Mouse (Mus musculus) forebrain, embryonic 11.5 days (tissue): ENCODE measurements at regions not wholly inside any gene's neighbourhood (a gene's known extent, or its start where the extent isn't known, plus 50 kb on each side); places are given as distances from the start of the nearest gene placed in this dataset.
A peak's percentile ranks its signal among the peaks of the same experiment; 100 is the strongest.

Source experiments
- ATAC-seq: fragments of 200-750 bp; cut with Nextera tagmentation; replicated peaks from 2 replicates; pipeline ENCODE4 v1.8.0; 2017; ENCODE audit warnings: moderate TSS enrichment; ENCODE audit not compliant: low FRiP score
- DNase-seq: peaks from one replicate; pipeline ENCODE4 v3.0.0-alpha.2; 2017; ENCODE audit warnings: low spot score
- H3K27ac ChIP-seq: fragments of 300-500 bp; sonication (generic); 2 replicates; pipeline ENCODE4 v1.5.1; 2014; ENCODE audit warnings: low read depth, low read length
- H3K27me3 ChIP-seq: fragments of 300-500 bp; sonication (generic); 2 replicates; pipeline ENCODE4 v1.6.1; 2014; ENCODE audit warnings: mild to moderate bottlenecking, low read length, mixed read lengths; ENCODE audit not compliant: control insufficient read depth, insufficient read depth
- H3K36me3 ChIP-seq: fragments of 300-500 bp; sonication (generic); 2 replicates; pipeline ENCODE4 v1.6.1; 2014; ENCODE audit warnings: mild to moderate bottlenecking, low read length, moderate library complexity, mixed read lengths; ENCODE audit not compliant: control insufficient read depth, insufficient read depth
- H3K4me1 ChIP-seq: fragments of 300-500 bp; sonication (generic); replicated peaks from 2 replicates; pipeline ENCODE4 v1.6.1; 2014; ENCODE audit warnings: low read length, mixed read lengths; ENCODE audit not compliant: control insufficient read depth, insufficient read depth
- H3K4me2 ChIP-seq: fragments of 300-500 bp; sonication (generic); 2 replicates; pipeline ENCODE4 v1.6.1; 2014; ENCODE audit warnings: low read depth, mild to moderate bottlenecking, low read length, moderate library complexity, mixed read lengths; ENCODE audit not compliant: severe bottlenecking
- H3K4me3 ChIP-seq: fragments of 300-500 bp; sonication (generic); 2 replicates; pipeline ENCODE4 v1.5.1; 2014; ENCODE audit warnings: low read depth, low read length
- H3K9ac ChIP-seq: fragments of 300-500 bp; sonication (generic); 2 replicates; pipeline ENCODE4 v1.6.1; 2014; ENCODE audit warnings: low read length
- H3K9me3 ChIP-seq: fragments of 300-500 bp; sonication (generic); 2 replicates; pipeline ENCODE4 v1.6.1; 2016; ENCODE audit warnings: low read length, mixed read lengths; ENCODE audit not compliant: control insufficient read depth
- WGBS: fragments of 180-500 bp; shearing (Covaris S2); extraction: QIAGEN DNeasy Blood & Tissue Kit; methylation state at CpG from one replicate; pipeline ENCODE4 v1.1.7; 2014; 5-methylcytosine and 5-hydroxymethylcytosine counted together

- Histone ChIP-seq H3K4me2 (no peak overlapping the region), H3K36me3 (no peaks in the 10 kb centered on the region), H3K4me3 (no peak overlapping the region), H3K27me3 (no peaks in the 10 kb centered on the region), H3K4me1 (no peaks in the 10 kb centered on the region), H3K27ac (no peak overlapping the region), H3K9me3 (no peaks in the 10 kb centered on the region), H3K9ac (no peak overlapping the region)
- 82% methylated on average over 5 of the region's 5 CpGs for WGBS
- ATAC-seq (no peak), DNase-seq (no peak)
Measured at GRCm38 (mm10) chr4:21616116-21616515, 69.6 kb downstream of the Prdm13 start.

- Histone ChIP-seq H3K4me2 (no peak overlapping the region), H3K4me3 (no peak overlapping the region), H3K9me3 (no peaks in the 10 kb centered on the region), H3K27me3 (no peaks in the 10 kb centered on the region), H3K4me1 (no peaks in the 10 kb centered on the region), H3K9ac (no peak overlapping the region), H3K36me3 (no peaks in the 10 kb centered on the region), H3K27ac (no peak overlapping the region)
- WGBS, result 42% methylated on average over 3 of the region's 3 CpGs
- DNase-seq, result no peak
- no peak for ATAC-seq
Measured at GRCm38 (mm10) chr4:21614429-21614828, 71.3 kb downstream of the Prdm13 start.

GRCm38 (mm10) chr4:21611531-21612282, 74.1 kb downstream of the Prdm13 start:
- no peak for DNase-seq
- peak; percentile 85 for ATAC-seq
- Histone ChIP-seq H3K27ac (no peak overlapping the region), H3K4me2 (no peak overlapping the region), H3K36me3 (no peaks in the 10 kb centered on the region), H3K27me3 (no peaks in the 10 kb centered on the region), H3K9me3 (no peaks in the 10 kb centered on the region), H3K4me3 (no peak overlapping the region), H3K9ac (no peak overlapping the region), H3K4me1 (no peaks in the 10 kb centered on the region)
- 65% methylated on average over 5 of the region's 5 CpGs for WGBS

- ATAC-seq (no peak), DNase-seq (no peak)
- Histone ChIP-seq H3K4me3 (no peak overlapping the region), H3K36me3 (no peaks in the 10 kb centered on the region), H3K9me3 (no peaks in the 10 kb centered on the region), H3K4me1 (no peaks in the 10 kb centered on the region), H3K9ac (no peak overlapping the region), H3K27me3 (no peaks in the 10 kb centered on the region), H3K4me2 (no peak overlapping the region), H3K27ac (no peak overlapping the region)
- 77% methylated on average over 2 of the region's 2 CpGs for WGBS
Measured at GRCm38 (mm10) chr4:21598024-21598423, 87.7 kb downstream of the Prdm13 start.

- no peaks in the 10 kb centered on the region for H3K27me3 ChIP-seq
- DNase-seq, result no peak
- H3K36me3 ChIP-seq, result no peaks in the 10 kb centered on the region
- no peak overlapping the region for H3K4me2 ChIP-seq
- WGBS, result 87% methylated on average over 3 of the region's 3 CpGs
- H3K9ac ChIP-seq, result no peak overlapping the region
- H3K4me1 ChIP-seq, result no peaks in the 10 kb centered on the region
- H3K4me3 ChIP-seq, result no peak overlapping the region
- no peaks in the 10 kb centered on the region for H3K9me3 ChIP-seq
- H3K27ac ChIP-seq, result no peak overlapping the region
- ATAC-seq, result no peak
Measured at GRCm38 (mm10) chr4:21547771-21548170, 138.0 kb downstream of the Prdm13 start.

GRCm38 (mm10) chr4:21539583-21539982, 146.2 kb downstream of the Prdm13 start:
- H3K4me3 ChIP-seq, result no peak overlapping the region
- H3K9ac ChIP-seq, result no peak overlapping the region
- no peaks in the 10 kb centered on the region for H3K27me3 ChIP-seq
- no peaks in the 10 kb centered on the region for H3K4me1 ChIP-seq
- no peak overlapping the region for H3K27ac ChIP-seq
- 84% methylated on average over 2 of the region's 2 CpGs for WGBS
- no peaks in the 10 kb centered on the region for H3K9me3 ChIP-seq
- no peak overlapping the region for H3K4me2 ChIP-seq
- no peaks in the 10 kb centered on the region for H3K36me3 ChIP-seq
- no peak for DNase-seq
- ATAC-seq, result no peak

GRCm38 (mm10) chr4:21535973-21536372, 149.8 kb downstream of the Prdm13 start:
- DNase-seq (no peak), ATAC-seq (peak; percentile 46; the same call in 1 of the 2 replicates)
- Histone ChIP-seq H3K4me1 (no peaks in the 10 kb centered on the region), H3K27ac (no peak overlapping the region), H3K36me3 (no peaks in the 10 kb centered on the region), H3K9ac (no peak overlapping the region), H3K27me3 (no peaks in the 10 kb centered on the region), H3K4me2 (no peak overlapping the region), H3K9me3 (no peaks in the 10 kb centered on the region), H3K4me3 (no peak overlapping the region)
- WGBS, result 26% methylated on average over 2 of the region's 2 CpGs

GRCm38 (mm10) chr4:21532186-21532585, 153.6 kb downstream of the Prdm13 start:
- H3K9ac ChIP-seq, result no peak overlapping the region
- no peak overlapping the region for H3K4me3 ChIP-seq
- H3K9me3 ChIP-seq, result no peaks in the 10 kb centered on the region
- no peaks in the 10 kb centered on the region for H3K4me1 ChIP-seq
- H3K36me3 ChIP-seq, result no peaks in the 10 kb centered on the region
- DNase-seq (no peak), ATAC-seq (no peak)
- H3K27ac ChIP-seq, result no peak overlapping the region
- 45% methylated on average over 4 of the region's 4 CpGs for WGBS
- no peaks in the 10 kb centered on the region for H3K27me3 ChIP-seq
- no peak overlapping the region for H3K4me2 ChIP-seq
